Mouse (Mus musculus): ENCODE measurements around the gene Sfi1. TPM values are rescaled to one million over a fixed set of nuclear protein-coding genes. Genes with fewer than 3 reads are reported as not detected.
"Not testable (repeated sequence)": the region's sequence is repeated elsewhere in the genome, so short reads cannot be mapped to it uniquely, and the experiment has no call there.

Gene Sfi1
- total RNA-seq, 1 experiment from 2014 or later, result 16.6 TPM

- ATAC-seq (replicated peaks; ENCODE audit: low read depth, poor library complexity, severe bottlenecking), result not testable (repeated sequence)
Observed at GRCm38 (mm10) chr11:3150003-3150676, 43.1 kb downstream of the Sfi1 start.

- ATAC-seq (replicated peaks; ENCODE audit: low read depth, poor library complexity, severe bottlenecking), result not testable (repeated sequence)
Observed at GRCm38 (mm10) chr11:3149471-3149870, 43.8 kb downstream of the Sfi1 start.

GRCm38 (mm10) chr11:3146806-3147205, 46.5 kb downstream of the Sfi1 start:
- ATAC-seq (replicated peaks; ENCODE audit: low read depth, poor library complexity, severe bottlenecking), result not testable (repeated sequence)

- not testable (repeated sequence) for ATAC-seq (replicated peaks; ENCODE audit: low read depth, poor library complexity, severe bottlenecking)
Observed at GRCm38 (mm10) chr11:3145359-3146165, 47.7 kb downstream of the Sfi1 start.

- ATAC-seq (replicated peaks; ENCODE audit: low read depth, poor library complexity, severe bottlenecking), result peak; percentile 9
Observed at GRCm38 (mm10) chr11:3143984-3144383, 49.3 kb downstream of the Sfi1 start.

- ATAC-seq (replicated peaks; ENCODE audit: low read depth, poor library complexity, severe bottlenecking), result peak; percentile 4
Observed at GRCm38 (mm10) chr11:3142413-3142812, 50.9 kb downstream of the Sfi1 start.

GRCm38 (mm10) chr11:3140967-3141535, 52.2 kb downstream of the Sfi1 start:
- not testable (repeated sequence) for ATAC-seq (replicated peaks; ENCODE audit: low read depth, poor library complexity, severe bottlenecking)

GRCm38 (mm10) chr11:3138323-3138722, 54.9 kb downstream of the Sfi1 start:
- ATAC-seq (replicated peaks; ENCODE audit: low read depth, poor library complexity, severe bottlenecking), result not testable (repeated sequence)

- ATAC-seq (replicated peaks; ENCODE audit: low read depth, poor library complexity, severe bottlenecking), result 0 out of 2 replicates have a peak, but pooled peaks have one; percentile 0
Observed at GRCm38 (mm10) chr11:3137279-3137678, 56.0 kb downstream of the Sfi1 start.

GRCm38 (mm10) chr11:3135956-3136355, 57.3 kb downstream of the Sfi1 start:
- ATAC-seq (replicated peaks; ENCODE audit: low read depth, poor library complexity, severe bottlenecking), result not testable (repeated sequence)

- ATAC-seq (replicated peaks; ENCODE audit: low read depth, poor library complexity, severe bottlenecking), result not testable (repeated sequence)
Observed at GRCm38 (mm10) chr11:3135391-3135790, 57.9 kb downstream of the Sfi1 start.

GRCm38 (mm10) chr11:3133360-3133759, 59.9 kb downstream of the Sfi1 start:
- ATAC-seq (replicated peaks; ENCODE audit: low read depth, poor library complexity, severe bottlenecking), result peak; percentile 23

GRCm38 (mm10) chr11:3132957-3133356, 60.3 kb downstream of the Sfi1 start:
- peak; percentile 24 for ATAC-seq (replicated peaks; ENCODE audit: low read depth, poor library complexity, severe bottlenecking)

GRCm38 (mm10) chr11:3132001-3132400, 61.3 kb downstream of the Sfi1 start:
- ATAC-seq (replicated peaks; ENCODE audit: low read depth, poor library complexity, severe bottlenecking), result peak; percentile 1; the same call in 1 of the 2 replicates

GRCm38 (mm10) chr11:3129852-3130251, 63.4 kb downstream of the Sfi1 start:
- ATAC-seq (replicated peaks; ENCODE audit: low read depth, poor library complexity, severe bottlenecking), result not testable (repeated sequence)

GRCm38 (mm10) chr11:3129276-3129675, 64.0 kb downstream of the Sfi1 start:
- ATAC-seq (replicated peaks; ENCODE audit: low read depth, poor library complexity, severe bottlenecking), result not testable (repeated sequence)

GRCm38 (mm10) chr11:3127303-3127795, 65.9 kb downstream of the Sfi1 start:
- ATAC-seq (replicated peaks; ENCODE audit: low read depth, poor library complexity, severe bottlenecking), result peak; percentile 1

- ATAC-seq (replicated peaks; ENCODE audit: low read depth, poor library complexity, severe bottlenecking), result peak; percentile 1
Observed at GRCm38 (mm10) chr11:3126478-3127302, 66.6 kb downstream of the Sfi1 start.

- not testable (repeated sequence) for ATAC-seq (replicated peaks; ENCODE audit: low read depth, poor library complexity, severe bottlenecking)
Observed at GRCm38 (mm10) chr11:3125922-3126321, 67.3 kb downstream of the Sfi1 start.

Measured in common myeloid progenitor, adult 5-6 weeks (primary cell).